Comparison of ENCODE assay signal across 8 mouse cellular contexts in the genomic region with DNA sequence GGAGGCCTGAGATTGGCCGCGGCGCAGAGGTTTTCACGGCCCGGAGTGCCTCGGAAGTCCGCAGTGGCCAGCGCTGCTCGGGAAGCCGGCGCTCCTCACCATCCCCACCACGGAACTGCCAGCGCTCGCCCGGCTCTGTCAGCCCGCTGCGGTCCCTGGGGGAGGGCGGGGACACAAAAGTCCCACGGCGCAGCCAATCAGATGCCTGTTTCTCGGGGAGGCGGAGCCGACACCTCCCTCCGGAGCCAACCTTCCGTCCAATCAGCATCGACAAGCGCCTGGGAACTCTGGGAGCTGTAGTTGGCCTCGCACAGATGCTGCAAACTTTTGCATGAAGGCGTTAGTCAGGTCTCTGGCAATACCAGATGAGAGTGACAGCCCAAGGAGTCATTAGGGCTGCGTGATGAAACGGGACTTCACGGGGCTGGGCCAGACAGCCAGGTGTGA. TPM values are rescaled to one million over a fixed set of nuclear protein-coding genes. Genes with fewer than 3 reads are reported as not detected.
DNase-seq lines count a peak whose midpoint lies in the region; ATAC-seq lines count a peak whose summit lies in the region.

A gene (minus strand): TSS at position 150 of the 447 bp plus-strand sequence.

- peak; percentile 98 for DNase-seq in adipocyte (ENCODE audit: low spot score)
- peak; percentile 97 for DNase-seq in embryo, embryonic 10 days (ENCODE audit: low spot score)
- DNase-seq in gastrocnemius, postnatal 10 days = peak; percentile 97
- DNase-seq in induced T-regulatory cell, adult 2 months (ENCODE audit: low read depth) = peak; percentile 98
- peak; percentile 91 to 98 for DNase-seq in left cerebral cortex, adult 9 months (ENCODE audit: low spot score in 2 of 2)
- peak; percentile 95 for DNase-seq in right cerebral cortex, postnatal 14 days
- DNase-seq in urinary bladder, postnatal 36 days (ENCODE audit: low spot score in 2 of 2) = peak; percentile 94 to 98

- ATAC-seq in megakaryocyte progenitor cell, adult 5-6 weeks (replicated peaks; ENCODE audit: poor library complexity) = peak; percentile 85

RNA-seq across cellular contexts. Expression of the gene that starts here (rescaled TPM):
- 1 to 10 TPM; 2.2 to 2.6 TPM for total RNA-seq in gastrocnemius, postnatal 10 days (2021)
- 2.4 and 3.4 TPM in 2 replicates for total RNA-seq in megakaryocyte progenitor cell, adult 5-6 weeks (2015)
- 2.6 and 3.0 TPM in 2 replicates for total RNA-seq in megakaryocyte progenitor cell, adult 5-6 weeks (2017)

Comparison
In these comparisons a context has a peak if more than half of its experiments do, and no peak if none do; other contexts are left out.
1. Peak in every context shown above with its lines: DNase-seq and ATAC-seq.